Mouse (Mus musculus): ENCODE measurements around the gene Gm8232. TPM values are rescaled to one million over a fixed set of nuclear protein-coding genes. Genes with fewer than 3 reads are reported as not detected.
"Not testable (repeated sequence)": the region's sequence is repeated elsewhere in the genome, so short reads cannot be mapped to it uniquely, and the experiment has no call there.

Gene Gm8232
- total RNA-seq (2021) (not detected), polyA plus RNA-seq (2012; rRNA removed) (not detected in 2 replicates)
- long read RNA-seq, result 0 reads

DNA sequence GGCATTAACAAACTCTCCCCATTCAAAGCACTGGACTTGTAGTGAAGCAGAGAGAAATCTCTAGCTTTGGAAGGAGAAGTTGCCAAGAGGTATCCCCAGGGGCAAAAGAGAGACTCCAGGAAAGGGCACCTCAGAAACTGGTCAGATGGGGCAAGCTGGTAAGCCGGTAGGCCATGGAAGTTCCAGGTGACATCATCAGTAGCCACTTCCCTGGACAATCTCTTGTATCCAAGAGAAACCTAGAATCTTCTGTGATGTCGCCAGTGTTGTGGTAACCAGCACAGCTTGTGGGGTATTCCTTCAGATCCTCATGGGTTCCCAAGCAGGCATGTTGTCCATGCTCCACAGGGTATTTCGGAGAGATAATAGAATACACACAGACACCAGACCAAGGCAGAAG, at the start of gene Gm8232:
Gm8232 (plus strand) TSS at position 301 of the 400 bp plus-strand sequence.
- DNase-seq, result not testable (repeated sequence)

DNA sequence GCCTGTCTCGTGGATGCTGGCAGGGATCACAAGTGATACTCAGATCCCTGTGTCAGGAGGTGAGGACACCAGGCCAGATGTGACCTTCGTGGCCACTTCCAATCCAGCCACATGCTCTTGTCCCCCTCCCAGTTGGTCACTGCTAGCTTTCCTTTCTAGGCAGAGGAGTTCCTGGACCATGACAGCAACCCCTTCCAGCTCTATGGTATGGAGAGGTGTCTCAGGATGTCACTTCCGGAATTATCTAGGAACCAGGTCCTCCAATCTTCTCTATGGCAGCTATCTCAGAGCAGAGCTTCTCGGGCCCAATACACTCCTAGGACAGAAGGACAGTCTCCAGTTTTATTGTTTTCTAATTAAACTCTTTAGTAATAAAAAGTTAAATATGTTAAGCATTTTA, 49.2 kb upstream of the Gm8232 start:
- DNase-seq, result not testable (repeated sequence)

DNA sequence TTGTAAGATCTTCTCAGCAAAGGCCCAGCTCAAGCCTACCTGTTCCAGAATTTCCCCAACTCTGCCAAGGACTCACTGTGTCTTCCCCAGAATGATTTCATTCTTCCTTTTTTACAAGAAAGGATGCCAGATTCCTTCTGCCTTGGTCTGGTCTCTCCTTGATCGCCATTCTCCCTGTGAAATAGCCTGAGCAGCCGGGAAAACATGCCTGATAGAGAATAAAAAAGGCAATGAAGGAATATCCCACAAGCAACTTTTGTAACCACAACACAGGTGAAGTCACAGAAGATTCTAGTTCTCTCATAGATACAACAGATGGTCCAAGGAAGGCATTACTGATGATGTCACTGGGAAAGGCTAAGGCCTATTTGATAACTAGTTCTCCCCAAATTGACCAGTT, 22.8 kb upstream of the Gm8232 start, which contains the start of gene Gm3371:
Gm3371 (minus strand) TSS at position 101 of the 400 bp plus-strand sequence.
- DNase-seq, result not testable (repeated sequence)

Other genes with a start within 250 kb of the Gm8232 start
- not detected for gene Gm8212, start 236.0 kb upstream of the Gm8232 start, total RNA-seq (2021)
- not detected in 2 replicates for gene Gm8212, start 236.0 kb upstream of the Gm8232 start, polyA plus RNA-seq (2012; rRNA removed)
- gene 4930503E14Rik, start 220.4 kb upstream of the Gm8232 start, total RNA-seq (2021), result not detected
- gene 4930503E14Rik, start 220.4 kb upstream of the Gm8232 start, polyA plus RNA-seq (2012; rRNA removed), result not detected in 2 replicates
- not detected for gene Gm8220, start 148.1 kb upstream of the Gm8232 start, total RNA-seq (2021)
- not detected in 2 replicates for gene Gm8220, start 148.1 kb upstream of the Gm8232 start, polyA plus RNA-seq (2012; rRNA removed)
- not detected for gene Gm5930, start 95.1 kb upstream of the Gm8232 start, total RNA-seq (2021)
- not detected in 2 replicates for gene Gm5930, start 95.1 kb upstream of the Gm8232 start, polyA plus RNA-seq (2012; rRNA removed)
- gene Gm8229, start 68.3 kb upstream of the Gm8232 start, total RNA-seq (2021), result not detected
- not detected in 2 replicates for gene Gm8229, start 68.3 kb upstream of the Gm8232 start, polyA plus RNA-seq (2012; rRNA removed)
- not detected for gene Gm3371, start 22.9 kb upstream of the Gm8232 start, total RNA-seq (2021)
- gene Gm3371, start 22.9 kb upstream of the Gm8232 start, polyA plus RNA-seq (2012; rRNA removed), result not detected in 2 replicates
- not detected for gene BC061237, start 58.8 kb downstream of the Gm8232 start, total RNA-seq (2021)
- not detected in 2 replicates for gene BC061237, start 58.8 kb downstream of the Gm8232 start, polyA plus RNA-seq (2012; rRNA removed)
- gene Gm17093, start 84.6 kb downstream of the Gm8232 start, total RNA-seq (2021), result not detected
- not detected in 2 replicates for gene Gm17093, start 84.6 kb downstream of the Gm8232 start, polyA plus RNA-seq (2012; rRNA removed)
- not detected for gene Gm8247, start 149.5 kb downstream of the Gm8232 start, total RNA-seq (2021)
- gene Gm8247, start 149.5 kb downstream of the Gm8232 start, polyA plus RNA-seq (2012; rRNA removed), result not detected in 2 replicates
- gene Gm5624, start 194.3 kb downstream of the Gm8232 start, total RNA-seq (2021), result not detected
- not detected in 2 replicates for gene Gm5624, start 194.3 kb downstream of the Gm8232 start, polyA plus RNA-seq (2012; rRNA removed)

All from adrenal gland, adult 2 months (tissue).